Mouse (Mus musculus): ENCODE measurements around the gene Fgfr2. TPM values are rescaled to one million over a fixed set of nuclear protein-coding genes. Genes with fewer than 3 reads are reported as not detected.
"Not testable (repeated sequence)": the region's sequence is repeated elsewhere in the genome, so short reads cannot be mapped to it uniquely, and the experiment has no call there.

The Fgfr2 gene
- polyA plus RNA-seq, 1 experiment from 2014 or later, result 11.4 TPM

GRCm38 (mm10) chr7:130148906-130149305 is 2974.2 kb downstream of the Fgfr2 start:
- H3K27me3 ChIP-seq (ENCODE audit: control insufficient read depth, insufficient read depth, low read depth, low read length), result no peaks in the 10 kb centered on the region
- no peaks in the 10 kb centered on the region for H3K9me3 ChIP-seq (replicated peaks; ENCODE audit: control insufficient read depth, low read length)
- no peak overlapping the region for H3K9ac ChIP-seq (ENCODE audit: low read depth, low read length)
- WGBS (ENCODE audit: insufficient replicate concordance), result 58% methylated on average over 5 of the region's 5 CpGs
- H3K27ac ChIP-seq (ENCODE audit: low read length), result no peak overlapping the region
- H3K4me1 ChIP-seq (ENCODE audit: control insufficient read depth, low read depth, low read length), result no peaks in the 10 kb centered on the region
- no peaks in the 10 kb centered on the region for H3K36me3 ChIP-seq (ENCODE audit: control insufficient read depth, insufficient read depth)
- no peak for ATAC-seq (ENCODE audit: low read depth)
- no peak overlapping the region for H3K4me2 ChIP-seq (ENCODE audit: low read depth, low read length)
- no peak overlapping the region for H3K4me3 ChIP-seq (ENCODE audit: low read depth, low read length)

GRCm38 (mm10) chr7:130147230-130147629 is 2975.9 kb downstream of the Fgfr2 start:
- 74% methylated on average over 7 of the region's 7 CpGs for WGBS (ENCODE audit: insufficient replicate concordance)
- H3K9me3 ChIP-seq (replicated peaks; ENCODE audit: control insufficient read depth, low read length), result no peaks in the 10 kb centered on the region
- no peak overlapping the region for H3K27ac ChIP-seq (ENCODE audit: low read length)
- no peaks in the 10 kb centered on the region for H3K27me3 ChIP-seq (ENCODE audit: control insufficient read depth, insufficient read depth, low read depth, low read length)
- no peak for ATAC-seq (ENCODE audit: low read depth)
- H3K4me3 ChIP-seq (ENCODE audit: low read depth, low read length), result no peak overlapping the region
- no peak overlapping the region for H3K4me2 ChIP-seq (ENCODE audit: low read depth, low read length)
- H3K36me3 ChIP-seq (ENCODE audit: control insufficient read depth, insufficient read depth), result no peaks in the 10 kb centered on the region
- H3K9ac ChIP-seq (ENCODE audit: low read depth, low read length), result no peak overlapping the region
- H3K4me1 ChIP-seq (ENCODE audit: control insufficient read depth, low read depth, low read length), result no peaks in the 10 kb centered on the region

- H3K9me3 ChIP-seq (replicated peaks; ENCODE audit: control insufficient read depth, low read length), result no peaks in the 10 kb centered on the region
- no peak overlapping the region for H3K27ac ChIP-seq (ENCODE audit: low read length)
- no peak overlapping the region for H3K9ac ChIP-seq (ENCODE audit: low read depth, low read length)
- WGBS (ENCODE audit: insufficient replicate concordance), result 66% methylated on average over 4 of the region's 4 CpGs
- H3K36me3 ChIP-seq (ENCODE audit: control insufficient read depth, insufficient read depth), result no peaks in the 10 kb centered on the region
- no peak overlapping the region for H3K4me2 ChIP-seq (ENCODE audit: low read depth, low read length)
- no peak overlapping the region for H3K4me3 ChIP-seq (ENCODE audit: low read depth, low read length)
- ATAC-seq (ENCODE audit: low read depth), result no peak
- H3K27me3 ChIP-seq (ENCODE audit: control insufficient read depth, insufficient read depth, low read depth, low read length), result no peaks in the 10 kb centered on the region
- no peaks in the 10 kb centered on the region for H3K4me1 ChIP-seq (ENCODE audit: control insufficient read depth, low read depth, low read length)
Observed at GRCm38 (mm10) chr7:130145211-130145610, 2977.9 kb downstream of the Fgfr2 start.

- 52% methylated on average over 7 of the region's 7 CpGs for whole genome bisulfite sequencing (ENCODE audit: insufficient replicate concordance)
- no peak for ATAC-seq (ENCODE audit: low read depth)
- no peak overlapping the region for H3K27ac ChIP-seq (ENCODE audit: low read length)
Observed at GRCm38 (mm10) chr7:130143371-130143770, 2979.8 kb downstream of the Fgfr2 start.

GRCm38 (mm10) chr7:130141088-130141873 is 2981.9 kb downstream of the Fgfr2 start:
- H3K4me1 ChIP-seq (ENCODE audit: control insufficient read depth, low read depth, low read length), result no peaks in the 10 kb centered on the region
- no peaks in the 10 kb centered on the region for H3K27me3 ChIP-seq (ENCODE audit: control insufficient read depth, insufficient read depth, low read depth, low read length)
- no peak overlapping the region for H3K4me3 ChIP-seq (ENCODE audit: low read depth, low read length)
- no peaks in the 10 kb centered on the region for H3K9me3 ChIP-seq (replicated peaks; ENCODE audit: control insufficient read depth, low read length)
- no peak overlapping the region for H3K4me2 ChIP-seq (ENCODE audit: low read depth, low read length)
- H3K27ac ChIP-seq (ENCODE audit: low read length), result no peak overlapping the region
- WGBS (ENCODE audit: insufficient replicate concordance), result 52% methylated on average over 3 of the region's 3 CpGs
- H3K36me3 ChIP-seq (ENCODE audit: control insufficient read depth, insufficient read depth), result no peaks in the 10 kb centered on the region
- ATAC-seq (ENCODE audit: low read depth), result no peak
- no peak overlapping the region for H3K9ac ChIP-seq (ENCODE audit: low read depth, low read length)

More at GRCm38 (mm10) chr7:130143371-130143770, 2979.8 kb downstream of the Fgfr2 start:
- Histone ChIP-seq H3K9me3 (replicated peaks; ENCODE audit: control insufficient read depth, low read length) (no peaks in the 10 kb centered on the region), H3K9ac (ENCODE audit: low read depth, low read length) (no peak overlapping the region), H3K36me3 (ENCODE audit: control insufficient read depth, insufficient read depth) (no peaks in the 10 kb centered on the region), H3K4me1 (ENCODE audit: control insufficient read depth, low read depth, low read length) (no peaks in the 10 kb centered on the region), H3K27me3 (ENCODE audit: control insufficient read depth, insufficient read depth, low read depth, low read length) (no peaks in the 10 kb centered on the region), H3K4me3 (ENCODE audit: low read depth, low read length) (no peak overlapping the region), H3K4me2 (ENCODE audit: low read depth, low read length) (no peak overlapping the region)

GRCm38 (mm10) chr7:130134924-130135365 is 2988.2 kb downstream of the Fgfr2 start:
- no peaks in the 10 kb centered on the region for H3K9me3 ChIP-seq (replicated peaks; ENCODE audit: control insufficient read depth, low read length)
- no peak for ATAC-seq (ENCODE audit: low read depth)
- H3K27ac ChIP-seq (ENCODE audit: low read length), result no peak overlapping the region
- H3K27me3 ChIP-seq (ENCODE audit: control insufficient read depth, insufficient read depth, low read depth, low read length), result no peaks in the 10 kb centered on the region
- H3K4me1 ChIP-seq (ENCODE audit: control insufficient read depth, low read depth, low read length), result no peaks in the 10 kb centered on the region
- no peak overlapping the region for H3K9ac ChIP-seq (ENCODE audit: low read depth, low read length)
- no peak overlapping the region for H3K4me2 ChIP-seq (ENCODE audit: low read depth, low read length)
- WGBS (ENCODE audit: insufficient replicate concordance), result 46% methylated on average over 3 of the region's 3 CpGs
- no peak overlapping the region for H3K4me3 ChIP-seq (ENCODE audit: low read depth, low read length)
- no peaks in the 10 kb centered on the region for H3K36me3 ChIP-seq (ENCODE audit: control insufficient read depth, insufficient read depth)

- H3K27ac ChIP-seq (ENCODE audit: low read length); H3K27me3 ChIP-seq (ENCODE audit: control insufficient read depth, insufficient read depth, low read depth, low read length); H3K9me3 ChIP-seq (replicated peaks; ENCODE audit: control insufficient read depth, low read length); H3K4me1 ChIP-seq (ENCODE audit: control insufficient read depth, low read depth, low read length); H3K9ac ChIP-seq (ENCODE audit: low read depth, low read length); H3K36me3 ChIP-seq (ENCODE audit: control insufficient read depth, insufficient read depth); ATAC-seq (ENCODE audit: low read depth); H3K4me3 ChIP-seq (ENCODE audit: low read depth, low read length); H3K4me2 ChIP-seq (ENCODE audit: low read depth, low read length): not testable (repeated sequence)
Observed at GRCm38 (mm10) chr7:130134428-130134827, 2988.7 kb downstream of the Fgfr2 start.

GRCm38 (mm10) chr7:130130226-130130625 is 2992.9 kb downstream of the Fgfr2 start:
- no peak overlapping the region for H3K27ac ChIP-seq (ENCODE audit: low read length)
- H3K9ac ChIP-seq (ENCODE audit: low read depth, low read length), result no peak overlapping the region
- ATAC-seq (ENCODE audit: low read depth), result no peak
- no peaks in the 10 kb centered on the region for H3K27me3 ChIP-seq (ENCODE audit: control insufficient read depth, insufficient read depth, low read depth, low read length)
- no peaks in the 10 kb centered on the region for H3K9me3 ChIP-seq (replicated peaks; ENCODE audit: control insufficient read depth, low read length)
- no peak overlapping the region for H3K4me3 ChIP-seq (ENCODE audit: low read depth, low read length)
- no peaks in the 10 kb centered on the region for H3K4me1 ChIP-seq (ENCODE audit: control insufficient read depth, low read depth, low read length)
- no peaks in the 10 kb centered on the region for H3K36me3 ChIP-seq (ENCODE audit: control insufficient read depth, insufficient read depth)
- 67% methylated on average over 5 of the region's 5 CpGs for WGBS (ENCODE audit: insufficient replicate concordance)
- H3K4me2 ChIP-seq (ENCODE audit: low read depth, low read length), result no peak overlapping the region

- Histone ChIP-seq H3K27me3 (ENCODE audit: control insufficient read depth, insufficient read depth, low read depth, low read length) (no peaks in the 10 kb centered on the region), H3K4me3 (ENCODE audit: low read depth, low read length) (no peak overlapping the region), H3K9me3 (replicated peaks; ENCODE audit: control insufficient read depth, low read length) (no peaks in the 10 kb centered on the region), H3K4me2 (ENCODE audit: low read depth, low read length) (no peak overlapping the region), H3K27ac (ENCODE audit: low read length) (no peak overlapping the region), H3K9ac (ENCODE audit: low read depth, low read length) (no peak overlapping the region), H3K4me1 (ENCODE audit: control insufficient read depth, low read depth, low read length) (no peaks in the 10 kb centered on the region), H3K36me3 (ENCODE audit: control insufficient read depth, insufficient read depth) (no peaks in the 10 kb centered on the region)
- ATAC-seq (ENCODE audit: low read depth), result no peak
- 44% methylated on average over 16 of the region's 16 CpGs for WGBS (ENCODE audit: insufficient replicate concordance)
Observed at GRCm38 (mm10) chr7:130129359-130129960, 2993.7 kb downstream of the Fgfr2 start.
